Mouse (Mus musculus): ENCODE measurements at regions not wholly inside any gene's neighbourhood (a gene's known extent, or its start where the extent isn't known, plus 50 kb on each side); places are given as distances from the start of the nearest gene placed in this dataset.

GRCm38 (mm10) chr2:148107607-148108115 lies 60.9 kb upstream of the Foxa2 start:
- intact Hi-C loops (cut with DNase I): no loop called here
- DNase-seq: no peak

GRCm38 (mm10) chr2:148110149-148110548 lies 63.4 kb upstream of the Foxa2 start:
- DNase-seq: no peak
- intact Hi-C loops (cut with DNase I): no loop called here

GRCm38 (mm10) chr2:148111889-148112288 lies 65.1 kb upstream of the Foxa2 start:
- intact Hi-C loops (cut with DNase I): no loop called here
- DNase-seq: no peak

GRCm38 (mm10) chr2:148113184-148113583 lies 66.4 kb upstream of the Foxa2 start:
- intact Hi-C loops (cut with DNase I): no loop called here

GRCm38 (mm10) chr2:148114600-148114999 lies 67.8 kb upstream of the Foxa2 start:
- intact Hi-C loops (cut with DNase I): no loop called here
- no peak for DNase-seq

More at GRCm38 (mm10) chr2:148113184-148113583, 66.4 kb upstream of the Foxa2 start:
- DNase-seq: no peak

- no peak for DNase-seq
- intact Hi-C loops (cut with DNase I): no loop called here
Measured at GRCm38 (mm10) chr2:148116033-148116790, 69.4 kb upstream of the Foxa2 start.

GRCm38 (mm10) chr2:148117420-148117819 lies 70.7 kb upstream of the Foxa2 start:
- DNase-seq: no peak
- intact Hi-C loops (cut with DNase I): no loop called here

GRCm38 (mm10) chr2:148121885-148122876 lies 75.4 kb upstream of the Foxa2 start:
- intact Hi-C loops (cut with DNase I): loop anchor here (2.0 to 5.0 kb wide), 3 partner anchors 275 to 535 kb away; partner anchors contain the start of gene Sstr4
- peak in 1 of 2 experiments; percentile 8 for DNase-seq

GRCm38 (mm10) chr2:148123780-148124179 lies 77.0 kb upstream of the Foxa2 start:
- intact Hi-C loops (cut with DNase I): loop anchor here (5.0 kb wide), 2 partner anchors 274 to 534 kb away; partner anchors contain the start of gene Sstr4
- DNase-seq: no peak

- no peak for DNase-seq
- intact Hi-C loops (cut with DNase I): no loop called here
Measured at GRCm38 (mm10) chr2:148133811-148134210, 87.0 kb upstream of the Foxa2 start.

- peak in 1 of 2 experiments; percentile 19 for DNase-seq
Measured at GRCm38 (mm10) chr2:148141936-148142335, 95.2 kb upstream of the Foxa2 start.

GRCm38 (mm10) chr2:148144816-148145215 lies 98.0 kb upstream of the Foxa2 start:
- DNase-seq: no peak
- intact Hi-C loops (cut with DNase I): no loop called here

More at GRCm38 (mm10) chr2:148141936-148142335, 95.2 kb upstream of the Foxa2 start:
- intact Hi-C loops (cut with DNase I): no loop called here

GRCm38 (mm10) chr2:148148272-148148671 lies 101.5 kb upstream of the Foxa2 start:
- no peak for DNase-seq

GRCm38 (mm10) chr2:148149426-148149825 lies 102.7 kb upstream of the Foxa2 start:
- DNase-seq: no peak
- intact Hi-C loops (cut with DNase I): no loop called here

More at GRCm38 (mm10) chr2:148148272-148148671, 101.5 kb upstream of the Foxa2 start:
- intact Hi-C loops (cut with DNase I): no loop called here

GRCm38 (mm10) chr2:148153513-148154271 lies 106.9 kb upstream of the Foxa2 start:
- intact Hi-C loops (cut with DNase I): no loop called here

GRCm38 (mm10) chr2:148156122-148156521 lies 109.4 kb upstream of the Foxa2 start:
- intact Hi-C loops (cut with DNase I): no loop called here
- no peak for DNase-seq

More at GRCm38 (mm10) chr2:148153513-148154271, 106.9 kb upstream of the Foxa2 start:
- DNase-seq: no peak

GRCm38 (mm10) chr2:148159028-148159600 lies 112.3 kb upstream of the Foxa2 start:
- intact Hi-C loops (cut with DNase I): no loop called here
- DNase-seq: no peak

- intact Hi-C loops (cut with DNase I): no loop called here
- DNase-seq: no peak
Measured at GRCm38 (mm10) chr2:148160997-148161396, 114.2 kb upstream of the Foxa2 start.

- DNase-seq: no peak
- intact Hi-C loops (cut with DNase I): no loop called here
Measured at GRCm38 (mm10) chr2:148161966-148162365, 115.2 kb upstream of the Foxa2 start.

- no peak for DNase-seq
- intact Hi-C loops (cut with DNase I): no loop called here
Measured at GRCm38 (mm10) chr2:148162562-148162961, 115.8 kb upstream of the Foxa2 start.

All from gastrocnemius, postnatal 36 days (tissue).